Comparison of ENCODE assay signal across 26 mouse cellular contexts in the genomic region with DNA sequence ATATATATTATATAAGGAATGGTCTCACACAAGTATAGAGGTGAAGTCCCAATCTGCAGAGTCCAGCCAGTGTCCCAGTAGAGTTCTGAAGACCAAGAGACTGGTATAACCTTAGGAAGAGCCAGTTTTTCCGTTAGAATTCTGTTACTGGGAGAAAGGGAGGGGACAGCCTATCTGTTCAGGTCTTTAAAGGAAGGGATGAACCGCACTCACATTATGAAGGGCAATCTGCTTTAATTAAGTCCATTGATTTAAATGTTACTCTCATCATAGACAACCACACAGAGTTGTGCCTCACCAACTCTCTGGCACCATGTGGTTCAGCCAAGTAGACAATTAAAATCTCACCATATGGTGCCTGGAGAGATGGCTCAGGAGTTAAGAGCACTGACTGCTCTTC. TPM values are rescaled to one million over a fixed set of nuclear protein-coding genes. Genes with fewer than 3 reads are reported as not detected.
DNase-seq lines count a peak whose midpoint lies in the region; ATAC-seq and TF ChIP-seq lines count a peak whose summit lies in the region.
"Had no signal": no experiment of that assay in that cellular context is flagged by ENCODE, and none has a peak within 500 bp of the region (broad histone marks: within the 10 kb centered on the region; RNA-seq: fewer than 3 reads in every experiment).

A gene (minus strand): TSS at position 101 of the 400 bp plus-strand sequence.

- no peak for TF ChIP-seq POLR2A in testis, adult 2 months (IDR thresholded peaks at IDR 0.05; ENCODE audit: control insufficient read depth, low read depth, low read length)

- peaks cover 6% of the 10 kb centered on the region; the same call in 1 of the 2 replicates for H3K4me1 ChIP-seq in heart, embryonic 13.5 days
- peaks cover 4% of the 10 kb centered on the region; the same call in 1 of the 2 replicates for H3K4me1 ChIP-seq in heart, embryonic 16.5 days (ENCODE audit: control insufficient read depth, insufficient read depth, low read length)
- no peaks in the 10 kb centered on the region for H3K4me1 ChIP-seq in heart, embryonic 10.5 days
- H3K4me1 ChIP-seq in testis, adult 2 months (ENCODE audit: control insufficient read depth, insufficient read depth, low read length), result no peaks in the 10 kb centered on the region; the same call in 1 of the 2 replicates
- H3K4me1 ChIP-seq: embryonic facial prominence, embryonic 10.5 days; embryonic facial prominence, embryonic 12.5 days; forebrain, embryonic 13.5 days; forebrain, embryonic 15.5 days had no signal

- no peak within 1 kb of the TSS for H3K4me2 ChIP-seq in heart, embryonic 13.5 days
- H3K4me2 ChIP-seq in heart, embryonic 16.5 days (ENCODE audit: low read depth, low read length), result peak within 1 kb of the TSS; percentile 18; the same call in 1 of the 2 replicates
- H3K4me2 ChIP-seq: embryonic facial prominence, embryonic 12.5 days; forebrain, embryonic 13.5 days; forebrain, embryonic 15.5 days had no signal

- WGBS in heart, embryonic 13.5 days, result 73% methylated on average over 2 of the region's 2 CpGs
- 70% methylated on average over 2 of the region's 2 CpGs for WGBS in heart, embryonic 16.5 days
- WGBS in heart, embryonic 10.5 days, result 67% methylated on average over 2 of the region's 2 CpGs

- H3K27ac ChIP-seq in heart, embryonic 13.5 days (replicated peaks), result peak within 1 kb of the TSS; percentile 48
- H3K27ac ChIP-seq in heart, embryonic 16.5 days (ENCODE audit: low read length), result peak within 1 kb of the TSS; percentile 62
- no peak within 1 kb of the TSS for H3K27ac ChIP-seq in heart, embryonic 10.5 days
- H3K27ac ChIP-seq in testis, adult 2 months (ENCODE audit: control insufficient read depth, insufficient read depth, low read depth, low read length), result peak within 1 kb of the TSS; percentile 88
- H3K27ac ChIP-seq: embryonic facial prominence, embryonic 10.5 days; embryonic facial prominence, embryonic 12.5 days; forebrain, embryonic 13.5 days; forebrain, embryonic 15.5 days had no signal

- H3K4me3 ChIP-seq in heart, embryonic 13.5 days, result no peak within 1 kb of the TSS
- H3K4me3 ChIP-seq in heart, embryonic 16.5 days (ENCODE audit: low read length), result no peak within 1 kb of the TSS
- H3K4me3 ChIP-seq in heart, embryonic 10.5 days, result no peak within 1 kb of the TSS
- H3K4me3 ChIP-seq in testis, adult 2 months (ENCODE audit: control insufficient read depth, low read depth, low read length), result peak within 1 kb of the TSS; percentile 65
- H3K4me3 ChIP-seq: embryonic facial prominence, embryonic 10.5 days; embryonic facial prominence, embryonic 12.5 days; forebrain, embryonic 13.5 days; forebrain, embryonic 15.5 days had no signal

- H3K9me3 ChIP-seq in heart, embryonic 13.5 days, result peaks cover 3% of the 10 kb centered on the region; the same call in 1 of the 2 replicates
- H3K9me3 ChIP-seq in heart, embryonic 16.5 days (replicated peaks; ENCODE audit: control insufficient read depth, low read length), result no peaks in the 10 kb centered on the region
- no peaks in the 10 kb centered on the region for H3K9me3 ChIP-seq in heart, embryonic 10.5 days
- H3K9me3 ChIP-seq: embryonic facial prominence, embryonic 10.5 days; embryonic facial prominence, embryonic 12.5 days; forebrain, embryonic 13.5 days; forebrain, embryonic 15.5 days; G1E had no signal

- no peak for TF ChIP-seq CTCF in testis, adult 2 months (IDR thresholded peaks at IDR 0.05; ENCODE audit: control insufficient read depth, insufficient read depth, insufficient replicate concordance, low read depth, low read length)

- no peaks in the 10 kb centered on the region for H3K36me3 ChIP-seq in heart, embryonic 13.5 days
- no peaks in the 10 kb centered on the region for H3K36me3 ChIP-seq in heart, embryonic 16.5 days (ENCODE audit: control insufficient read depth, insufficient read depth)
- no peaks in the 10 kb centered on the region for H3K36me3 ChIP-seq in heart, embryonic 10.5 days
- H3K36me3 ChIP-seq in testis, adult 2 months (ENCODE audit: control insufficient read depth, insufficient read depth, low read length), result no peaks in the 10 kb centered on the region
- H3K36me3 ChIP-seq: embryonic facial prominence, embryonic 10.5 days; embryonic facial prominence, embryonic 12.5 days; forebrain, embryonic 15.5 days; G1E had no signal

- no peak for DNase-seq in heart, adult 18-20 months
- no peak for DNase-seq in heart, embryonic 10.5 days (ENCODE audit: low spot score)
- no peak for DNase-seq in testis, postnatal 14 days (ENCODE audit: low spot score)
- DNase-seq: adrenal gland, adult 8-10 months; adrenal gland, postnatal 14 days; adrenal gland, postnatal 36 days; B cell, adult 2 months; cerebellum, adult 11-12 months; cerebellum, adult 2 months; cerebellum, adult 9-10 months; cerebellum, postnatal 10 days; cerebellum, postnatal 25 days had no signal

- no peaks in the 10 kb centered on the region for H3K27me3 ChIP-seq in heart, embryonic 13.5 days (replicated peaks)
- H3K27me3 ChIP-seq in heart, embryonic 16.5 days (ENCODE audit: control insufficient read depth, insufficient read depth, low read length), result no peaks in the 10 kb centered on the region
- H3K27me3 ChIP-seq in heart, embryonic 10.5 days (ENCODE audit: insufficient read depth, poor library complexity, severe bottlenecking), result no peaks in the 10 kb centered on the region
- no peaks in the 10 kb centered on the region for H3K27me3 ChIP-seq in testis, adult 2 months (ENCODE audit: control insufficient read depth, insufficient read depth, low read length)
- H3K27me3 ChIP-seq: CH12.LX; embryonic facial prominence, embryonic 12.5 days; forebrain, embryonic 13.5 days; forebrain, embryonic 15.5 days; Patski had no signal

- no peak within 1 kb of the TSS for H3K9ac ChIP-seq in heart, embryonic 13.5 days
- no peak within 1 kb of the TSS for H3K9ac ChIP-seq in heart, embryonic 16.5 days (ENCODE audit: low read length)
- H3K9ac ChIP-seq: embryonic facial prominence, embryonic 12.5 days; forebrain, embryonic 13.5 days; forebrain, embryonic 15.5 days had no signal

- ATAC-seq in heart, embryonic 13.5 days (ENCODE audit: extremely low read depth, insufficient number of reproducible peaks, low FRiP score, low TSS enrichment), result no peak
- no peak for ATAC-seq in heart, embryonic 16.5 days (replicated peaks; ENCODE audit: extremely low read depth, insufficient read depth, low FRiP score)
- ATAC-seq: activated CD4-positive, CD25-positive, alpha-beta regulatory T cell, adult 4 months; CD4-positive, CD25-positive, alpha-beta regulatory T cell, adult 4 months; forebrain, embryonic 13.5 days; forebrain, embryonic 15.5 days; Patski had no signal

RNA-seq across cellular contexts. Expression of the gene that starts here (rescaled TPM):
- polyA plus RNA-seq in heart, embryonic 13.5 days (2015; fragmentation: Nextera tagmentation; extraction: Ambion mirVana), result 0.05 TPM in 1 of 2 replicates, not detected in the other
- total RNA-seq in heart, adult 18-20 months (2021), result not detected
- not detected in 2 replicates for polyA plus RNA-seq in heart, embryonic 16.5 days (2015; fragmentation: Nextera tagmentation; extraction: Ambion mirVana)
- not detected in 2 replicates for polyA plus RNA-seq in heart, embryonic 10.5 days (2016; fragmentation: Nextera tagmentation; extraction: Ambion mirVana)
- 50.4 and 66.3 TPM in 2 replicates for polyA plus RNA-seq in testis, adult 2 months (2012; rRNA removed)
- total RNA-seq: adrenal gland, adult 18-20 months; adrenal gland, postnatal 14 days; adrenal gland, postnatal 36 days had no signal
- polyA plus RNA-seq: activated CD4-positive, CD25-positive, alpha-beta regulatory T cell, adult 4 months; CD4-positive, CD25-positive, alpha-beta regulatory T cell, adult 4 months; embryonic facial prominence, embryonic 14.5 days; G1E; Patski had no signal

Comparison
In these comparisons a context has a peak if more than half of its experiments do, and no peak if none do; other contexts are left out.
1. RNA of the gene that starts here (polyA plus RNA-seq): 50.4 to 66.3 TPM in testis, adult 2 months; not detected in heart, embryonic 16.5 days, 0.05 TPM in heart, embryonic 13.5 days and not detected in heart, embryonic 10.5 days; every median in the first group is over 10 times any median in the second.